Mouse (Mus musculus) MEL (cell line): Measurements from ENCODE around the gene Ptprf. TPM values are rescaled to one million over a fixed set of nuclear protein-coding genes. Genes with fewer than 3 reads are reported as not detected.

Source experiments
- DNase-seq: peaks from one replicate; pipeline ENCODE4 v3.0.0; 2011; ENCODE audit warnings: low read depth, low spot score
- H3K27ac ChIP-seq: 2 replicates; pipeline ENCODE4 v1.5.1; 2012; ENCODE audit warnings: low read depth, mild to moderate bottlenecking, control low read depth, low read length, moderate library complexity; ENCODE audit not compliant: control insufficient read depth
- H3K27me3 ChIP-seq, 2 experiments: fragments of 150-350 bp in 1 of 2; sonication (generic) in 1 of 2; 2 replicates each; pipeline ENCODE4 v1.6.1; 2012; ENCODE audit warnings: low read length in 2 of 2, mild to moderate bottlenecking in 2 of 2, improper control_type of control experiment in 1 of 2, moderate library complexity in 1 of 2; ENCODE audit not compliant: insufficient read depth in 2 of 2, control insufficient read depth in 1 of 2
- H3K36me3 ChIP-seq, 2 experiments: 2 replicates each; pipeline ENCODE4 v1.6.1; 2012 to 2014; ENCODE audit warnings: low read length in 2 of 2, improper control_type of control experiment in 1 of 2, inconsistent platforms in 1 of 2, mild to moderate bottlenecking in 1 of 2; ENCODE audit not compliant: insufficient read depth in 2 of 2, control insufficient read depth in 1 of 2
- H3K4me1 ChIP-seq, 2 experiments: fragments of 150-350 bp in 1 of 2; sonication (generic) in 1 of 2; 2 replicates each; pipeline ENCODE4 v1.6.1; 2012; ENCODE audit warnings: low read length in 2 of 2, improper control_type of control experiment in 1 of 2, mild to moderate bottlenecking in 1 of 2; ENCODE audit not compliant: insufficient read depth in 2 of 2, control insufficient read depth in 1 of 2
- H3K4me3 ChIP-seq, 2 experiments: fragments of 150-350 bp in 1 of 2; sonication (generic) in 1 of 2; 2 replicates each; pipeline ENCODE4 v1.5.1; 2012; ENCODE audit warnings: low read depth in 2 of 2, low read length in 2 of 2, mild to moderate bottlenecking in 2 of 2, moderate library complexity in 2 of 2, control low read depth in 1 of 2, improper control_type of control experiment in 1 of 2; ENCODE audit not compliant: control insufficient read depth in 1 of 2, insufficient read depth in 1 of 2
- H3K79me2 ChIP-seq: 2 replicates; pipeline ENCODE4 v1.6.1; 2012; ENCODE audit warnings: mild to moderate bottlenecking, low read length, moderate library complexity; ENCODE audit not compliant: control insufficient read depth, poor library complexity, insufficient read depth
- H3K9ac ChIP-seq: 2 replicates; pipeline ENCODE4 v1.6.1; 2012; ENCODE audit warnings: low read depth, mild to moderate bottlenecking, control low read depth, low read length, moderate library complexity; ENCODE audit not compliant: control insufficient read depth, poor library complexity, severe bottlenecking
- H3K9me3 ChIP-seq: fragments of 150-350 bp; sonication (generic); replicated peaks from 2 replicates; pipeline ENCODE4 v1.6.1; 2012; ENCODE audit warnings: mild to moderate bottlenecking, low read length, improper control_type of control experiment, moderate library complexity; ENCODE audit not compliant: insufficient read depth
- CHD1 ChIP-seq: IDR thresholded peaks from 2 replicates; pipeline ENCODE4 v1.6.1; 2012; ENCODE audit warnings: low read depth, mild to moderate bottlenecking, inconsistent platforms, low read length, improper control_type of control experiment
- CHD2 ChIP-seq: IDR thresholded peaks from 2 replicates; pipeline ENCODE4 v1.6.1; 2011; ENCODE audit warnings: low read length, improper control_type of control experiment
- CTCF ChIP-seq, 3 experiments: IDR thresholded peaks in 2 of 3; conservative IDR thresholded peaks in 1 of 3; 2 replicates each; pipeline ENCODE4 v1.5.1; 2011 to 2012; ENCODE audit warnings: low read length in 3 of 3, low read depth in 2 of 3, mild to moderate bottlenecking in 2 of 3, improper control_type of control experiment in 1 of 3, inconsistent platforms in 1 of 3, mixed read lengths in 1 of 3, moderate library complexity in 1 of 3; ENCODE audit not compliant: control insufficient read depth in 1 of 3, insufficient read depth in 1 of 3, poor library complexity in 1 of 3, severe bottlenecking in 1 of 3
- E2F4 ChIP-seq: IDR thresholded peaks from 2 replicates; pipeline ENCODE4 v1.6.1; 2011; ENCODE audit warnings: low read depth, low read length, improper control_type of control experiment, borderline replicate concordance
- EP300 ChIP-seq, 2 experiments: IDR thresholded peaks; 2 replicates each; pipeline ENCODE4 v1.6.1; 2011; ENCODE audit warnings: improper control_type of control experiment in 2 of 2, low read length in 2 of 2, low read depth in 1 of 2, mild to moderate bottlenecking in 1 of 2
- ETS1 ChIP-seq: IDR thresholded peaks from 2 replicates; pipeline ENCODE4 v1.6.1; 2012; ENCODE audit warnings: low read depth, mild to moderate bottlenecking, inconsistent platforms, low read length, improper control_type of control experiment, moderate library complexity
- HCFC1 ChIP-seq: IDR thresholded peaks from 2 replicates; pipeline ENCODE4 v1.6.1; 2012; ENCODE audit warnings: low read depth, mild to moderate bottlenecking, inconsistent platforms, low read length, improper control_type of control experiment, moderate library complexity
- MXI1 ChIP-seq: IDR thresholded peaks from 2 replicates; pipeline ENCODE4 v1.6.1; 2011; ENCODE audit warnings: mild to moderate bottlenecking, low read depth, low read length, improper control_type of control experiment
- MYC ChIP-seq: IDR thresholded peaks from 2 replicates; pipeline ENCODE4 v1.6.1; 2011; ENCODE audit warnings: low read depth, mild to moderate bottlenecking, low read length, improper control_type of control experiment, moderate library complexity
- NELFE ChIP-seq: IDR thresholded peaks from 2 replicates; pipeline ENCODE4 v1.6.1; 2011; ENCODE audit warnings: low read depth, low read length, improper control_type of control experiment
- NRF1 ChIP-seq: IDR thresholded peaks from 2 replicates; pipeline ENCODE4 v1.6.1; 2014; ENCODE audit warnings: low read depth, mild to moderate bottlenecking, inconsistent platforms, low read length, improper control_type of control experiment, moderate library complexity; ENCODE audit not compliant: poor library complexity, insufficient read depth, severe bottlenecking
- POLR2A ChIP-seq, 2 experiments: IDR thresholded peaks; 2 replicates each; pipeline ENCODE4 v1.6.1; 2011 to 2012; ENCODE audit warnings: low read length in 2 of 2, mild to moderate bottlenecking in 2 of 2, control low read depth in 1 of 2, improper control_type of control experiment in 1 of 2, low read depth in 1 of 2, moderate library complexity in 1 of 2; ENCODE audit not compliant: control insufficient read depth in 1 of 2, insufficient read depth in 1 of 2, poor library complexity in 1 of 2
- RCOR1 ChIP-seq: IDR thresholded peaks from 2 replicates; pipeline ENCODE4 v1.6.1; 2012; ENCODE audit warnings: low read depth, mild to moderate bottlenecking, inconsistent platforms, low read length, improper control_type of control experiment
- TBP ChIP-seq: IDR thresholded peaks from 2 replicates; pipeline ENCODE4 v1.8.0; 2011; ENCODE audit warnings: low read depth, low read length, improper control_type of control experiment
- USF2 ChIP-seq, 2 experiments: IDR thresholded peaks; 2 replicates each; pipeline ENCODE4 v1.6.1; 2011 to 2012; ENCODE audit warnings: improper control_type of control experiment in 2 of 2, low read length in 2 of 2, borderline replicate concordance in 1 of 2, inconsistent platforms in 1 of 2, low read depth in 1 of 2, mild to moderate bottlenecking in 1 of 2; ENCODE audit not compliant: insufficient read depth in 1 of 2
- ZKSCAN1 ChIP-seq: IDR thresholded peaks from 2 replicates; pipeline ENCODE4 v1.6.1; 2012; ENCODE audit warnings: low read depth, mild to moderate bottlenecking, inconsistent platforms, low read length, improper control_type of control experiment, moderate library complexity
- ZMIZ1 ChIP-seq: IDR thresholded peaks from 2 replicates; pipeline ENCODE4 v1.6.1; 2012; ENCODE audit warnings: low read depth, mild to moderate bottlenecking, inconsistent platforms, low read length, improper control_type of control experiment, moderate library complexity
- polyA plus RNA-seq, 2 experiments: library from polyadenylated mRNA; stranded (reverse) in 1 of 2; unstranded in 1 of 2; fragments of >175 nt in 1 of 2; fragments of >200 nt in 1 of 2; gene quantifications; 2 replicates each; pipeline versions ENCODE4 v1.2.1 to v1.2.4; 2012; ENCODE audit warnings: low replicate concordance in 2 of 2, low read depth in 1 of 2; ENCODE audit not compliant: insufficient read length in 2 of 2, insufficient read depth in 1 of 2, missing spikeins in 1 of 2
- total RNA-seq: library from RNA; depleted of rRNA; stranded (reverse); fragments of 300-350 nt; gene quantifications from 2 replicates; pipeline ENCODE4 v1.2.3, GENCODE M21; 2012

Ptprf gene
- total and polyA plus RNA-seq, 3 experiments, result 0.04 TPM; not detected in 2

- no peaks in the 10 kb centered on the region for H3K4me1 ChIP-seq
- H3K4me3 ChIP-seq, result no peak overlapping the region
- no peaks in the 10 kb centered on the region for H3K36me3 ChIP-seq
- no peak for DNase-seq
- no peaks in the 10 kb centered on the region for H3K79me2 ChIP-seq
- H3K27me3 ChIP-seq, result peaks cover 2 to 5% of the 10 kb centered on the region in 2 experiments; a peak in 2 of 4 replicates
- TF ChIP-seq ZMIZ1, result no peak
- no peak for TF ChIP-seq MXI1
- TF ChIP-seq NRF1, result no peak
- no peak for TF ChIP-seq RCOR1
- TF ChIP-seq CHD1, result no peak
- no peak for TF ChIP-seq NELFE
- no peak for TF ChIP-seq EP300 (IDR thresholded peaks at IDR 0.05; ENCODE audit: low read depth in 1 of 2, low read length in 2 of 2)
- no peak for TF ChIP-seq CTCF (IDR thresholded peaks at IDR 0.05 in 2 of 3, conservative IDR thresholded peaks at IDR 0.05 in 1 of 3; ENCODE audit: control insufficient read depth in 1 of 3, insufficient read depth in 1 of 3, low read depth in 2 of 3, low read length in 3 of 3, poor library complexity in 1 of 3, severe bottlenecking in 1 of 3)
- no peak for TF ChIP-seq MYC
- no peak for TF ChIP-seq ZKSCAN1
- no peak for TF ChIP-seq USF2 (IDR thresholded peaks at IDR 0.05; ENCODE audit: borderline replicate concordance in 1 of 2, insufficient read depth in 1 of 2, low read depth in 1 of 2, low read length in 2 of 2)
- no peak for TF ChIP-seq TBP
- no peak for TF ChIP-seq CHD2
- no peak for TF ChIP-seq E2F4
- no peak for TF ChIP-seq POLR2A (IDR thresholded peaks at IDR 0.05; ENCODE audit: control insufficient read depth in 1 of 2, insufficient read depth in 1 of 2, low read depth in 1 of 2, low read length in 2 of 2, poor library complexity in 1 of 2)
- no peak for TF ChIP-seq HCFC1
- TF ChIP-seq ETS1, result no peak
- no peak overlapping the region for H3K27ac ChIP-seq
- no peak overlapping the region for H3K9ac ChIP-seq
- H3K9me3 ChIP-seq, result no peaks in the 10 kb centered on the region
Measured at GRCm38 (mm10) chr4:118199093-118199492, 92.1 kb downstream of the Ptprf start.

GRCm38 (mm10) chr4:118198606-118199005 is 92.6 kb downstream of the Ptprf start:
- no peak overlapping the region for H3K27ac ChIP-seq

More at GRCm38 (mm10) chr4:118198606-118199005, 92.6 kb downstream of the Ptprf start:
- DNase-seq, result no peak
- Histone ChIP-seq H3K9me3 (no peaks in the 10 kb centered on the region), H3K4me3 (no peak overlapping the region), H3K4me1 (no peaks in the 10 kb centered on the region), H3K79me2 (no peaks in the 10 kb centered on the region), H3K9ac (no peak overlapping the region), H3K36me3 (no peaks in the 10 kb centered on the region), H3K27me3 (peaks cover 2 to 5% of the 10 kb centered on the region in 2 experiments; a peak in 2 of 4 replicates)
- TF ChIP-seq RCOR1, result no peak
